Mouse (Mus musculus): ENCODE data around the gene Foxd2. TPM values are rescaled to one million over a fixed set of nuclear protein-coding genes. Genes with fewer than 3 reads are reported as not detected.

Gene Foxd2
- polyA plus RNA-seq, 1 experiment from 2014 or later, result 5.2 TPM

- 0 out of 2 replicates have a peak overlapping the region, but pooled peaks have one; percentile 25 for H3K27ac ChIP-seq (replicated peaks)
- 1% methylated on average over 20 of the region's 20 CpGs for WGBS
- H3K27me3 ChIP-seq, result peaks cover 99% of the 10 kb centered on the region
- no peaks in the 10 kb centered on the region for H3K36me3 ChIP-seq
- H3K4me2 ChIP-seq (replicated peaks), result peak overlapping the region; percentile 77
- no peaks in the 10 kb centered on the region for H3K9me3 ChIP-seq
- peak overlapping the region; percentile 52 for H3K4me3 ChIP-seq
- peaks cover 26% of the 10 kb centered on the region for H3K4me1 ChIP-seq
- peak overlapping the region; percentile 39; the same call in 1 of the 2 replicates for H3K9ac ChIP-seq (replicated peaks)
- ATAC-seq (ENCODE audit: low FRiP score, low read depth), result no peak
Observed at GRCm38 (mm10) chr4:114909602-114910484, 1.2 kb upstream of the Foxd2 start.

GRCm38 (mm10) chr4:114907951-114908828 lies 483 bp downstream of the Foxd2 start:
- peak; percentile 20; the same call in 1 of the 2 replicates for ATAC-seq (ENCODE audit: low FRiP score, low read depth)
- Histone ChIP-seq H3K27me3 (peaks cover 99% of the 10 kb centered on the region), H3K27ac (replicated peaks) (peak overlapping the region; percentile 61), H3K9ac (replicated peaks) (peak overlapping the region; percentile 58), H3K9me3 (no peaks in the 10 kb centered on the region), H3K36me3 (no peaks in the 10 kb centered on the region), H3K4me1 (peaks cover 26% of the 10 kb centered on the region), H3K4me2 (replicated peaks) (peak overlapping the region; percentile 77), H3K4me3 (peak overlapping the region; percentile 52)
- WGBS, result under 1% methylated on average over 95 of the region's 103 CpGs

- H3K9ac ChIP-seq (replicated peaks), result peak overlapping the region; percentile 58; the same call in 1 of the 2 replicates
- peak overlapping the region; percentile 61 for H3K27ac ChIP-seq (replicated peaks)
Observed at GRCm38 (mm10) chr4:114907056-114907917, 1.4 kb downstream of the Foxd2 start.

GRCm38 (mm10) chr4:114905969-114906680 lies 2.5 kb downstream of the Foxd2 start:
- peaks cover 100% of the 10 kb centered on the region for H3K27me3 ChIP-seq
- H3K36me3 ChIP-seq, result no peaks in the 10 kb centered on the region
- WGBS, result 2% methylated on average over 10 of the region's 10 CpGs
- H3K27ac ChIP-seq (replicated peaks), result no peak overlapping the region
- H3K9me3 ChIP-seq, result no peaks in the 10 kb centered on the region
- no peak overlapping the region for H3K9ac ChIP-seq (replicated peaks)
- peak overlapping the region; percentile 52 for H3K4me3 ChIP-seq
- no peak for ATAC-seq (ENCODE audit: low FRiP score, low read depth)
- H3K4me2 ChIP-seq (replicated peaks), result 0 out of 2 replicates have a peak overlapping the region, but pooled peaks have one; percentile 19
- peaks cover 46% of the 10 kb centered on the region for H3K4me1 ChIP-seq

More at GRCm38 (mm10) chr4:114907056-114907917, 1.4 kb downstream of the Foxd2 start:
- WGBS, result 1% methylated on average over 73 of the region's 74 CpGs
- peaks cover 35% of the 10 kb centered on the region for H3K4me1 ChIP-seq
- ATAC-seq (ENCODE audit: low FRiP score, low read depth), result no peak
- H3K36me3 ChIP-seq, result no peaks in the 10 kb centered on the region
- peak overlapping the region; percentile 77 for H3K4me2 ChIP-seq (replicated peaks)
- H3K4me3 ChIP-seq, result peak overlapping the region; percentile 52
- no peaks in the 10 kb centered on the region for H3K9me3 ChIP-seq
- peaks cover 99% of the 10 kb centered on the region for H3K27me3 ChIP-seq

- Histone ChIP-seq H3K4me3 (peak overlapping the region; percentile 52; the same call in 1 of the 2 replicates), H3K27ac (replicated peaks) (no peak overlapping the region), H3K9me3 (no peaks in the 10 kb centered on the region), H3K27me3 (peaks cover 100% of the 10 kb centered on the region), H3K36me3 (no peaks in the 10 kb centered on the region), H3K9ac (replicated peaks) (no peak overlapping the region), H3K4me1 (peaks cover 49% of the 10 kb centered on the region), H3K4me2 (replicated peaks) (no peak overlapping the region)
- no peak for ATAC-seq (ENCODE audit: low FRiP score, low read depth)
- 48% methylated on average over 3 of the region's 3 CpGs for WGBS
Observed at GRCm38 (mm10) chr4:114905501-114905900, 3.2 kb downstream of the Foxd2 start.

- ATAC-seq (ENCODE audit: low FRiP score, low read depth), result no peak
- H3K36me3 ChIP-seq, result no peaks in the 10 kb centered on the region
- WGBS, result 2% methylated on average over 11 of the region's 11 CpGs
- peak overlapping the region; percentile 49 for H3K4me2 ChIP-seq (replicated peaks)
- peaks cover 37% of the 10 kb centered on the region for H3K4me1 ChIP-seq
- H3K9ac ChIP-seq (replicated peaks), result no peak overlapping the region
- no peak overlapping the region for H3K27ac ChIP-seq (replicated peaks)
- no peak overlapping the region for H3K4me3 ChIP-seq
- no peaks in the 10 kb centered on the region for H3K9me3 ChIP-seq
- H3K27me3 ChIP-seq, result peaks cover 100% of the 10 kb centered on the region
Observed at GRCm38 (mm10) chr4:114903422-114903782, 5.3 kb downstream of the Foxd2 start.

GRCm38 (mm10) chr4:114902641-114903421 lies 5.8 kb downstream of the Foxd2 start:
- WGBS, result under 1% methylated on average over 39 of the region's 39 CpGs
- no peaks in the 10 kb centered on the region for H3K36me3 ChIP-seq
- peak; percentile 31; the same call in 1 of the 2 replicates for ATAC-seq (ENCODE audit: low FRiP score, low read depth)

GRCm38 (mm10) chr4:114901643-114902351 lies 6.9 kb downstream of the Foxd2 start:
- ATAC-seq (ENCODE audit: low FRiP score, low read depth), result peak; percentile 64; the same call in 1 of the 2 replicates
- H3K27ac ChIP-seq (replicated peaks), result no peak overlapping the region
- H3K9ac ChIP-seq (replicated peaks), result no peak overlapping the region; the same call in 1 of the 2 replicates
- no peaks in the 10 kb centered on the region for H3K36me3 ChIP-seq
- H3K9me3 ChIP-seq, result no peaks in the 10 kb centered on the region
- peaks cover 100% of the 10 kb centered on the region for H3K27me3 ChIP-seq
- peak overlapping the region; percentile 33 for H3K4me3 ChIP-seq
- under 1% methylated on average over 42 of the region's 42 CpGs for WGBS
- peak overlapping the region; percentile 49 for H3K4me2 ChIP-seq (replicated peaks)
- H3K4me1 ChIP-seq, result peaks cover 23% of the 10 kb centered on the region

More at GRCm38 (mm10) chr4:114902641-114903421, 5.8 kb downstream of the Foxd2 start:
- Histone ChIP-seq H3K4me2 (replicated peaks) (peak overlapping the region; percentile 49), H3K27me3 (peaks cover 100% of the 10 kb centered on the region), H3K27ac (replicated peaks) (no peak overlapping the region), H3K9ac (replicated peaks) (no peak overlapping the region), H3K4me3 (peak overlapping the region; percentile 33), H3K9me3 (no peaks in the 10 kb centered on the region), H3K4me1 (peaks cover 32% of the 10 kb centered on the region)

GRCm38 (mm10) chr4:114900866-114901642 lies 7.6 kb downstream of the Foxd2 start:
- Histone ChIP-seq H3K9ac (replicated peaks) (no peak overlapping the region), H3K36me3 (no peaks in the 10 kb centered on the region), H3K4me3 (peak overlapping the region; percentile 33), H3K4me2 (replicated peaks) (peak overlapping the region; percentile 49), H3K27me3 (peaks cover 99% of the 10 kb centered on the region), H3K27ac (replicated peaks) (no peak overlapping the region), H3K9me3 (no peaks in the 10 kb centered on the region), H3K4me1 (peaks cover 23% of the 10 kb centered on the region)
- no peak for ATAC-seq (ENCODE audit: low FRiP score, low read depth)
- 2% methylated on average over 33 of the region's 33 CpGs for WGBS
